Mouse (Mus musculus) layer of hippocampus, adult 9-10 months (tissue): Measurements from ENCODE around the gene Setd5.

Experiments used
- DNase-seq: peaks from one replicate; pipeline ENCODE4 v3.0.0; 2022; ENCODE audit warnings: low spot score

Setd5 gene

GRCm38 (mm10) chr6:113133360-113133759 is 56.2 kb downstream of the Setd5 start:
- no peak for DNase-seq

DNA sequence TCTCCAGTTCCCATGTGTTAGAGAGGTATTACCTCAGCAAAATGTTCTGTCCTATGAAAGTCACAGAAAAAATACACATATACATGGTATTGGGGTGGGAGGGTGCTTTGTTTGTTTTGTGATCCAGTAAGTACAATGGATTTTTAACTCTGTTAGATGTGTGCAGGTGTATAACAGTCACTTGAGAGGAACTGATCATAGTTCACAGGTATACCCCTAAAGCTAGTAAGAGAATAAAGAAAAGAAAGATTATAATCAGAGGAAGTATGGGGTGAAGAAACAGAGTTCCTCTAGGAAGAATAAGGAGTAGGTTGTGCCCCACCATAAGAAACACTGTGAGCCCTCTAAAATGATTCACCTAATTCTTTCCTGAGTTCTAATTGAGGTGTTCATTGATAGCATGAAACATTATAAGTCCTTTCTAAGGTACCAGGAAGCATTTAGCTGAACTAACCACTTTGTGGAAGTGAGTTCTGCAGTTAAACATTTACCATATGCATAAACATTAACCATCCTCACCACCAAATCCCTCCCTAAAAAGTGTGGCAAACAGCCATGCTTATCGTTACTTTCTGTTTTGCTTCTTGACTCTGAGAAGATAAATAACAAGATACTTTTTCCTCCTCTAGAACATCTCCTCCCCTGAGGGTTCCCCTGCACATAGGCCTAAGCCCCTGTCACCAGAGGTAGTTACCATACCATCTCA is 64.4 kb downstream of the Setd5 start:
- DNase-seq: no peak

DNA sequence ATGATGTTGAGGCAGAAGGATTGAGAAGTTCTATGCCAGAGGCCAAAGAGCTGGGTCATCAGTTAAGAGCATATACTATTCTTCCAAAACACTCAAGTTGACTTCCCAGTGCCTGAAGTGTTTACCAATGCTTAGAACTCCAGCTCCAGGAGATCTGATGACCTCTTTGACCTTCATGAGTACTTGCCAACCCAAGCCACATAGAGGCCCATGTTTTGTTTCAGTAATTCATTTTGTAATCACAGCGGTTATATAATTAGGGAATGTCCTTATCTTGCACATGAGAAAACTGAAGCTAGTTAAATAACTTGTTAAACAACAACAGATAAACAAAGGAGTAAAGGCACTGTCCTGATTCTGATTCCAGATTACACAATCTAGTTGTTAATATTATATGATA is 67.6 kb downstream of the Setd5 start:
- no peak for DNase-seq

GRCm38 (mm10) chr6:113145249-113145648 is 68.1 kb downstream of the Setd5 start:
- DNase-seq: no peak

DNA sequence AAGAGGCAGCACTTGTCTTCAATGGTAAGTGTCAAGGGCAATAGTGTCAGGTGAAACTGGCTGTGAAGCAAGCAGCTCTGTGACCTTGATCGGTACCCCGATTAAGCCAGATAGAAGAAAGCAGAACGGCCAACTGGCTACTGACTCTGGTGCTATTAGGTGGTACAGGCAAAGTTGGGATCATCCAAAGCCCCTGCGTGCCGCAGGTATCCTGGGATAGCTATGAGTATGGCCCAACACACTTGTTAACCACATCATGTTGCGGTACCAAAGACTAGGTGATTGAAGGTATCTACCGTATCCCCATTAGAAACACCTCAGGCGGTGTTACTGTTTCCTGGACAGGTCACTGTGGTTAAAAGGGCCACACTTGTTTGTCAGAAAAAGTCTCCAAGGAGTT is 76.9 kb downstream of the Setd5 start:
- no peak for DNase-seq

DNA sequence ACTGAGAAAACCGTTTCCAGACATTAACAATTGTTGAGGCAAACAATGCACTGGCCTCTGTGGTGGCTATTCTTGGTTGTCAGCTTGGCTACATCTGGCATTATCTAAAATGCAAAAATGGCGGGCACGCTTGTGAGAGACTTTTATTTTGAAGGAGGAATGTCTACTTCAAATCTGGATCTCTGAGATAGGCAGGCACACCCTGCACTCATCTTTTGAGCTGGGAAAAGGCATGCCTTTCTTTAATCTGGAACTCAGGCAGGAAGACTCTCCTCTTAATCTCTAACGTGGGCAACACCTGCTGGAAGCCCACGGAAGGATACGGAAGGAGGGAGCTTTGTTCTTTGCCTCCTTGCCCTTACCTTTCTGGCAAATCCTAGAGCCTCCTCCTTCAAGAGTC is 77.7 kb downstream of the Setd5 start:
- DNase-seq: no peak

DNA sequence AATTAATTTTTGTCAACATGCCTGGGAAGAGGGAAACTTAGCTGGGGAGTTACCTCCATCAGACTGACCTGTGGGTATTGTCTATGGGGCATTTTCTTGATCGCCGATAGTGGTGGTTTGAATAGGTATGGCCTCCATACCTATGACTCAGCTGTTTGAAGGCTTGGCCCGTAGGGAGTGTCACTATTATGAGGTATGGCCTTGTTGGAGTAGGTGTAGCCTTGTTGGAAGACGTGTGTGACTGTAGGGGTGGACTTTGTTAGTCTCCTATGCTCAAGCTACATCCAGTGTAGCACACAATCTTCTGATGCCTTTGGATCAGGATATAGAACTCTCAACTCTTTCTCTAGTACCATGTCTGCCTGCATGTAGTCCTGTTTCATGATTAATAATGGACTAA is 78.9 kb downstream of the Setd5 start:
- DNase-seq: no peak

- DNase-seq: no peak
These were observed 82.9 kb downstream of the Setd5 start for GRCm38 (mm10) chr6:113160106-113160505.

DNA sequence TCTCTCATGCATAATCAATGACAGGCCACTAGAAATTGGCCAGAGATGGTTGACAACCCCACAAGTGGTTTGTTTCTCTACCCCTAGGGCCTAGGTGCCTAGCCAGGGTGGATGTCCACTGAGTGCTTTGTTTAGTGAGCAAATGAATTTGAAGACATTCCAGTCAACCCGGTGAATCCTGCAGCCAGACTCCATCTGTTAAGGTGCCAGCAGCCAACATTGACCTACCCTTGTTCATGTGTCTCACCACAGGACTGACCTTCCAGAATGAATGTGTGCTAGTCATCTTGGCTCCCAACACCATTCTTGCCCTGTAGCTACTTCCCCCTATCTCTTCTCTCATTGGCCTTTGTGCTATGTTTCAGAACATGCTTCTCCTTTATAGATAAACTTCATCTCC is 84.8 kb downstream of the Setd5 start:
- DNase-seq: no peak

- no peak for DNase-seq
These were observed 86.3 kb downstream of the Setd5 start for GRCm38 (mm10) chr6:113163513-113163912.

- peak; percentile 35 for DNase-seq
These were observed 89.6 kb downstream of the Setd5 start for GRCm38 (mm10) chr6:113166661-113167251.

GRCm38 (mm10) chr6:113168316-113168975 is 91.3 kb downstream of the Setd5 start:
- no peak for DNase-seq

GRCm38 (mm10) chr6:113169852-113170251 is 92.7 kb downstream of the Setd5 start:
- no peak for DNase-seq

GRCm38 (mm10) chr6:113170651-113171050 is 93.5 kb downstream of the Setd5 start:
- DNase-seq: no peak

DNA sequence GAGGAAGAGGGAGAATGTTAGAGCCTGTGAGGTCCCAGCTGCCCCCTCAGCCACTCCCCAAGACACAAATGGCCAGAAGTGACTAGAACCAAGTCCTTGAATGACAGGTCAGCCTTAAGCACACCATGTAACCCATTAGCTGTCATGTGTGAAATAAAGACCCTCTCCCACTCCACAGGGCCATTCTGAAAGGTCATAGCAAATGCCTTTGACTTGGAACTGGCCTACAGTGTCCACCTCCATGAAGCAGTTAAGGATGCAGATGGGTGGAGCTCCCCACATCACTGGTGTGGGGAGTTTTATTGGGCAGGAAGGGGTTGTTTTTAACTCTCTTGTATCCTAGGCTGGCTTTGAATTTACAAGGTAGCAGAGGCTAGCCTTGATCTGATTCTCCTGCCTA is 94.8 kb downstream of the Setd5 start:
- DNase-seq: no peak

DNA sequence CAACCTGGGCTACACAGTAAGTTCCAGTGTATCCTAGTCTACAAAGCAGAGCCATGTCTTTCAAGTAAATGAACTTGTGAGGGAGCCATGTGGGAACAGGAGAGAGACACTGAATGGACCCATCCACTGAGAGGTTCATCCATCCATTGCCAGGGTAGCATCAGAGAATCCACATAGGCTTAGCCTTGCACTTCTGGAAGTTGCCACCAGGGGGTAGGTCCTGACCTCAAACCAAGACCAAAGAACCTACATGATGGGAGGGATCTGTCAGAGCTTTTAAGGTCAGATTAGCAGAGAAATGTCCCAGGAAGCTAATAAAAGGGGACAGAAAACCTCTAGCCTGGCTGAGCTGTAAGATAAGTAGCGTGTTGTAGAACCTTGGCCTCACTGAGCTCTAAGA is 95.4 kb downstream of the Setd5 start:
- DNase-seq: peak; percentile 51

- no peak for DNase-seq
These were observed 98.3 kb downstream of the Setd5 start for GRCm38 (mm10) chr6:113175469-113175868.

- no peak for DNase-seq
These were observed 99.4 kb downstream of the Setd5 start for GRCm38 (mm10) chr6:113176613-113177012.

DNA sequence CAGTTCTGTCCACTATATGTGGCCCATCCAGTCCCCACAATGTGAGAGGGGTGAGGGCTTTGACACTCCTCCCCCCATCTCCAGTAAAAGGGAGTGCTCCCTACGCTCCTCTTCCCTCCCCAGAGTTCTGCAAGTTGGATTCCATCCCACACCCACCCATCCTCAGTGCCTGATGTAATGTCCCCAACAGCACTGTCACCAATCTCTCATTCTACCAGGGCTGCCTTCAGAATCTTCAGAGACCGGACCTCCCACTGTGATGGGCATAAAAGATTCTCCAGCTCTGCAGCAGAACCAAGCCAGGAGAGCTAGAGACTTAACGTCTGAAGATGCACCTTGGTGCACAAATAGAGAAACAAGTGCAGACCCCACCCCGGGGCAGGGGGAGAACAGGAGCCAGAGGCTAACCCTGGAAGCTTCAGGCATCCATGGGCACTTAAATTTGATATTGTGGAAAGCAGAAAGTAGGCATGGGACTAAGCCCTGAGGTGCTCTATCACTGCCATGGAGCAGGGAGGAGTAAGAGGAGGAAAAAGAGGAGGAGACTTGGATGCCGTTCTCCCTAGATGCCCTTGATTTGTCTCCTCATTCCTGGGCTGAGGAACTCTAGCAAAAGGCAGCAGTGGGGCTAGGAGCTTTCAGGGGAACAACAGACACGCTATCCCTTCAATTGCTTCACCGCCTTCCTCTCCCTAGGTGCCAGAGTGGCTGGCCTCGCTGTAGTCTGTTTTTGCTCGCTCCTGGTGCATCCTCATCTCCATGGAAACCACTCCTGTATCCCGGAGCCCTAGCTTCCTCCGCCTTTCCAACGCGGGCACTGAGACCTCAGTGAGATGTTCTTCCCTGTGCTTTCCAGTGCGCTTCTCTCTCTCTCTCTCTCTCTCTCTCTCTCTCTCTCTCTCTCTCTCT is 101.4 kb downstream of the Setd5 start:
- no peak for DNase-seq

DNA sequence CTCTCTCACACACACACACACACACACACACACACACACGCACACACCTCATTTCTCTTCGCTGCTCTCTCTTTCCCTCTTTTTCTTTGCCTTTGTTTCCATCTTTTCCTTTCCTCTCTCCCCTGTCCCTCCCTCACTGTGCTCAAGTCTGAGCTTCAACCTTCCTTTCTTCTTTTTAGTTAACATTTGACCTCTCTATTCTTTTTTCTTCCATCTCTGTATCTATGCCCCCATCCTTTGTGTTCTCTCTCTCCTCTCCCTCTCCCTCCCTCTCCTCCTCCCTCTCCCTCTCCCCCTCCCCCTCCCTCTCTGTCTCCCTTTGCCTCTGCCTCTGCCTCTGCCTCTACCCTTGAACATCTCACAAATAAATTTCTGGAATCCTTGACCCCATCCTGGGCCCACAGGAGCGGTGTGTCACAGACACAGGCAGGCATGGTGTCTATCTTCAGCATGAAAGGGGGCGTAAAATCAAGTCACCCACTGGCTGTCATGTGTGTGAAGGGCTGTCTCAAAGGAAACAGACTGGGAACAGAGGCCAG is 102.1 kb downstream of the Setd5 start:
- DNase-seq: no peak

- DNase-seq: no peak
These were observed 107.0 kb downstream of the Setd5 start for GRCm38 (mm10) chr6:113184163-113184562.

- no peak for DNase-seq
These were observed 107.8 kb downstream of the Setd5 start for GRCm38 (mm10) chr6:113184866-113185525.
